Mouse (Mus musculus): ENCODE measurements at regions not wholly inside any gene's neighbourhood (a gene's known extent, or its start where the extent isn't known, plus 50 kb on each side); places are given as distances from the start of the nearest gene placed in this dataset.

DNA sequence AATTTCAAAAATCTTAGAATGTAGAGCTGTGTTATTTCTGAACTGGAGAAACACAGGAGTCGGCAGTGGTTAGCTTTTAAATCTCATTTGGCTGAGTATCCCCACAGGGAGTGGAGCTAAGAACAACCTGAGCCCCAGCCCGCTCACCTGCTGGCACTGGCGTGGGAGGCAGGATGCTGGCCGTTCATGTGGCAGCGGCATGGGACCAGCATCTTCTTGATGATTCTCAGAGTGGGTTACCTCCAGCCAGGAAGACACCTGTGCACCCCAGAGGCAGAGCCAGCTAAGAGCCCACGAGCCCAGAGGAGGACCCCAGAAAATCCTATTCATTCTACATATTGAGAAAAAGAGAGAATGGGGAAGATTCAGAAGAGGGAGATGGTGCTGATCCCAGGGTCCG is 181.7 kb downstream of the Vrk1 start:
- no peak for DNase-seq

DNA sequence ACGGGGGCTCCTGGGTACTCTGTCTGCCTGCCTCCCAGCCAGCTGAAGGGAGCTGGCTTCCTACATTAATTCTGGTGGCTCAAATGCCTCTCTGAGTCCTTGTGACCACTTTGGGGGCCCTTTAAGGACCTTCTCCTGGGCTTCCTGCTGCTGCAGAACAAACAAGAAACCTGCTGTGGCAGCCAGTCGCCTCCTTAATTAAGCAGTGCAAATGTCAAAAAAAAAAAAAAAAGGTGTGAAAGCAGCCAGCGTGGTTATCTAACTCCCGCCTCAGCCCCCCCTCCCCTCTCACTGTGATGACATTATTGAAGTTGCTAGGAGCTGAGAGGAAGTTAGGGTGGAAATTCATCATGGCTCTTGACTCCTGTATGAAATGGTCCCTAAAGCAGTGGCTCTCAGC is 189.3 kb downstream of the Vrk1 start:
- no peak for DNase-seq

DNA sequence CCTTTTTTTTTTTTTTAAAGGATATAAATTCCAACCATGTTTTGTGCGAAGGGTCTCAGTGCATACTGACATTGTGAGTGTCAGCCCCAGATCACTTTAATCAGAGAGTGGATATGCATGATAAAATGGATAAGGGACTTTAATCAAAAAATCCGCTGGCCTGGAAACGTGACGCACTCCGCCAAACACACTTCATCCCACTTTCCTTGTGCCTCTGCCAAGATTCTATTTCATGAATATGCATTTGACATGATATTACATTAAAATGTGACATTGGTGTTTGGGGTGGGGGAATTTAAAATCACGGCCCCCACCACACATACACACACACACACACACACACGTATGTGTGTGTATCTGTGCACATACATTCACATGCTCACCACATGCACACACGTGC is 193.5 kb downstream of the Vrk1 start:
- no peak for DNase-seq

DNA sequence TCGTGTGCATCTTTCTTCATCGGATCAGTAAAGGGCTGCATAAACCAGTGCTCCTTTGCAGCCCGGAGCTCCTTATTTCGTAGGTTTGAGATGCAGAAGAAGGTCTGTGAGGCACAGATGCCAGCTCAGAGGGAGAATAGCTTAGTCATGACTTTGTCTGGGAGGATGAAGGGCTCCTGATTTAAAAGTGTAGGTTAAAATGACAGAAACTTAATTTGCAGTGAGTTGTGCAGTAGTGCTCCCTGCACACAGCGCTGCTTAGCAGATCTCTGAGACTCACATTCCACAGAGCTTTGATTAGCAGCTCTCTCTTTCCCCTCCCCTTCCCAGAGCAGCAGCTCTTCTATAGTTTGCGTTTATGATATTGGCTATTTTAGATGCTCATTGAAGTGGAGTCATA is 200.9 kb downstream of the Vrk1 start:
- no peak for DNase-seq

DNA sequence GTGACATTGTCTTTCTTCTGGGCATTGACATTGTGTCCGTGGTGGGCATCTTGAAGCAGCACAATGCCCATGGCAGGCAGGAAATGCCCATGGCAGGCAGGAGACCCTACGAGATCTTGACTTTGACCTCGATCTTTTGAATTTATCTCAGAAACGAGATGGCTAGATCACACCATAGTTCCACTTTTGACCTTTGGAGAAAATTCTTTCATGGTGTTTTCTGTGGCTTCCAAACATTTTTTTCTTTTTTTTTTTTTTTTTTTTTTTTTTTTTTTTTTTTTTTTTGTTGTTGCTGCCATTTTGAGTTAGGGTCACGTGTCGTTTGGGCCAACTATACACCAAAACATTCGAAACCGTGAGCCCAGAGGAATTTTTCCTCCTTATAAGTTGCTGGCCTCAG is 201.5 kb downstream of the Vrk1 start:
- DNase-seq = no peak

DNA sequence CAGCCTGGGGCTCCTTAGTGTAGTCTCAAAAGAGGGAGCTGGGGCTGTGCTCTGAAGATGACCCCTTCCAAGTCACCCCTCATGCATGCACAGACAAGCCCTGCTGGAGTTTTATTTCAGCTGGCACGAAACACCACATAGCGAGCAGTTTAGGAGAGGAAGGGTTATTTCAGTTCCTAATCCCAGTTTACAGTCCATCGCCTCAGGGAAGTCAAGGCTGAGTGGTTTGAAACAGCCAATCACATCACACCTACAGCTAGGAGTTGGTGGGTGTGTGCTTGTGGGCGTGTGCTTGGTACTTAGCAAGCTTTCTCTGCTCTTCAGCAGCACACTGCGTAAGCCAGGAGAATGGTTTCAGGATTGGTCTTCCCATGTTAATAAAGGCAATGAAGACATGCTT is 202.4 kb downstream of the Vrk1 start:
- DNase-seq = no peak

DNA sequence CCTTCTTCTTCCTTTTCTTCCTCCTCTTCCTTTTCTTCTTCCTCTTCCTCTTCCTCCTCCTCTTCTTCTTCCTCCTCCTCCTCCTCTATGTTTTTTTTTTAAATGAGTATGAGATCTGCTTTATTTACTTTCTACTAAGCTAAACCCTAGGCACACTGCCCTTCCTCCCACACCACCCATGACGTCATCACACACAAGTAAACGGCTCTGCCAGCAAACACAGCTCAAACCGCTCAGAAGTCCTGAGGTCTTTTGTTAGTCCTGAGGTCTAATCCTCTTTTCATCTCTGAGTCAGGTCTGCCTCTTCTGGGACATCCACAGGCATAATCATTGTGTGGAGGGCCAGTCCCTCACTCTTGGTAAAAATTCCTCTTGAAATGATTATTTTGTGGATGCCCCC is 210.0 kb downstream of the Vrk1 start:
- DNase-seq = no peak

DNA sequence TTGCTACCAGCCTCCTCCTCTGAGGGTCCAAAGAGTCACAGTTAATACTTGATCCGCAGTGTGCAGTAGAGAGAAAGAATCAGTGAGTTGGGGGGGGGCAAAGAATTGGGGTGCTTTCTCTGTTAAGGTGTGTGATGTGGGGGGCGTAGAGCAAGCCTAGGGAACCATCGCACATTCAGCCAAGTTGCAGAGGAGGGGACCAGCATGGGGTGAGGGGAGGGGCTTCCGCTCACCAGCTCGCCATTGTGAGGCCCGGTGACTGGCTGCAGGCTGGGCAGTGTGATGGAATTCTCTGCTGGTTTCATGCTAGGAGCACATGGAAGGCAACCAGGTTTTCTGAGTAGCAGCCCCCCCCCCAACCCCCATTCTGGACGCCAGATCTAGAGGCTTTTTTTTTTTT is 216.2 kb downstream of the Vrk1 start:
- DNase-seq = peak; percentile 37

DNA sequence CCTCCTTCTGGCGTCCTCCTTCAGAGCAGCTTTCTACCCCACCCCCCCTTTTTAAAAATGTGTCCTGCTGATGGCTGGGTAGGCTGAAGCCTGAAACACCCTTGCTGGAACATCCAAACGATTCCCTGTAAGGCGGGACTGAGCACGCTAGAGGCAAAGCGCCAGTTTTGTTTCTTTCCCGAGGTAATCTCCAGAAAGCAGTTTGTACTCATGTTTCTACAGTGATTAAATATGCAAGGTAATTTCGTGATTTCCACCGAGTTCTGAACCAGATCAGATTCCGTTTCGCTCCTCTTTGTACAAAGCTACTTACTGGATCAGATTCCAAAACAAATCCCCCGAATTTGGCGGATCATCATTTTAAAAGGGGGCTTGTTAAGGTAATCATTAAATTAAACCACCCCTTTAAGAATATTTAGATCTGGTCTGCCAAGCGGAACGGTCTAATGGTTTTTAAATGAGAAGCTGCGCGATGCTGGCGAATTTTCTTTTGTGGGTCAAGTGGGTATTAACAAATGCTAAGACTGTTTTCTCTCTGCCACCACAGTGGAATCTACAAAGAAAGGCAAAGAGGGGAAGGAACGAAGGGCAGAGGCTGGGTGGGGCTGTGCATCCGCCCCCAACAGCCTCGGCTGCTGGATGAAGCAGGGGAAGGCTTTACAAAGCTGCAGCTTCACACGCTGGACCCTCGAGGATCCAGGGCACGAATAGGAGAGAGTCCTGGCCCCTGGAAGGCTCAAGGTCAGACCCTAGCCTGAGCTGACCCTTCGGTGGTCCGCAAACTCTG is 216.9 kb downstream of the Vrk1 start:
- peak; percentile 47 for DNase-seq

DNA sequence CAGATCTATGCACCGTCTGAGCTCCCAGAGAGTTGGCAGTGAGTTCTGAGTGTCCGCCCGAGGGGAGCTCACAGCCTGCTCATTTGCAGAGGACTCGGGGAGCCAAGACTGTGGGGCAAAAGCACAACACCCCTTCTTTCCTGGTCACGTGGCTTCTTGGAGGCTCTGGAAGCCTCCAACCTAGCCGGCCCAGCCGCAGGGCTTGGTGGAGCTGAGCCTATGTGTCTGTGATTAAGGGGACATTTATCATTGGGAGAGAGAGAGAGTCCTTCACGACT is 217.5 kb downstream of the Vrk1 start:
- DNase-seq = no peak

DNA sequence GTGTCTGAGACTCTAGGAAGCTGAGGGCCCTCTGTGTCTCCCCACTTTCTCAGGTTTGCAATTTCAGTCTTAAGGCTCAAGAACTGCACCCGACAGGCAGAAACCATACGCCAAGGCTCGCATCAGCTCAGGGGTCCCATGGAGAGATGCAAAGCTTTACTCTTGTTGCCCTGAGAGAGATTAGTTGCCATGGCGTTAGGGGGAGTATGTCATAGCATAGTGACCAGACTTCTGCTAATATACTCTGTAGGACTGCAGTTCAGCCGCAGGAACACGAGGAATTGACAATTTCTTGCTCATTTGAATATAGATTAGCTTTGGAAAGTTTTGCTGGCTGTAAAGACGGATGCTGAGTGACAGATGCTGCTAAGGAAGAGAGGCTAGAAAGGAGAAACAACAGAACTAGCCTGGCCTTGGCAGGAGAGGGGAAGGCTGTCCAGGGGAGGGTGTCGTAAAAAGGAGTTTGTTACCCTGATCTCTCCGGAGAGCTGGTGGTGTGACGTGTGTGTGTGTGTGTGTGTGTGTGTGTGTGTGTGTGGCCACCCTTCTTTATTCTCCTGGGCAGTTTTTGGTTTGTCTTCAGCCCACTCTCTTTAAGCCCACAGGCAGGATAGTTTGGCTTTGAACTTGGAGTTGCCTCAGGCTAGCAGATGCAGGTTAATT is 235.3 kb downstream of the Vrk1 start:
- DNase-seq = no peak

DNA sequence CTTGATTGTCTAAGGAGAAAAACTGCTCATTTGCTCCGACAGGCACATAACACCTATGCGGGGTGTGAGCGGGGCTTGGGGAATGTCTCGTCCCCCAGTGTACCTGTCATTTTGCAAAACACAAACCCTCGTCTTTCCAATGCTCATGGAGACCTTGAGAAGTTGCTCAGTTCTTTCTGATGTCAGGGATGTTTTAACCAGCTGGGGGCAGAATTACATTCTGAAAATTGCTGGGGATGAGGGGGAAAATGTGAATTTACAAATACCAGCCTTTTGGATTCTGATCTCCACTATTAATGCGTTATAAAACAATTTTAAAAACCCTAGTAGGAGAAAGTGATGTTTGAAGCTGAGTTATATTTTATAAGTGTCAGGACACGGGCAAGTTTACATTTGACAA is 263.6 kb downstream of the Vrk1 start:
- DNase-seq = no peak

DNA sequence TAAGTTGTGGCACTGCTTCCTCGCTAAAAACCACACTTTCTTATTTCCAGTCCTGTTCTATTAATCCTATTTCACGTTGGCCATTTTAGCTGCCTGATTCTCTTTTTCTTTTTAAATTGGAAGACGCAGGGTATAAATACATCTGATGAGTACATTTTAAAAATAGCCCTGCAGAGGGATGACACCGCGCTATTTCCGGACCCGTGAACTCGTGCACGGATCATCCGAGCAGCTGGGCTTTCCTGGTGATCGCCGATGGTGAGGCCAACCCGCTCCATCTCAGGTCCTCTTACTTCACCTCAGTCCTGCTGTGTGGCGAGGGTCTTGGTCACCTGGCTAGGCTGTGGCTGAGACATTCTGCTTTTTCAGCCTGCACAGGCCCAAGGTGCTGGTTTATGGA is 267.9 kb downstream of the Vrk1 start:
- DNase-seq = no peak

DNA sequence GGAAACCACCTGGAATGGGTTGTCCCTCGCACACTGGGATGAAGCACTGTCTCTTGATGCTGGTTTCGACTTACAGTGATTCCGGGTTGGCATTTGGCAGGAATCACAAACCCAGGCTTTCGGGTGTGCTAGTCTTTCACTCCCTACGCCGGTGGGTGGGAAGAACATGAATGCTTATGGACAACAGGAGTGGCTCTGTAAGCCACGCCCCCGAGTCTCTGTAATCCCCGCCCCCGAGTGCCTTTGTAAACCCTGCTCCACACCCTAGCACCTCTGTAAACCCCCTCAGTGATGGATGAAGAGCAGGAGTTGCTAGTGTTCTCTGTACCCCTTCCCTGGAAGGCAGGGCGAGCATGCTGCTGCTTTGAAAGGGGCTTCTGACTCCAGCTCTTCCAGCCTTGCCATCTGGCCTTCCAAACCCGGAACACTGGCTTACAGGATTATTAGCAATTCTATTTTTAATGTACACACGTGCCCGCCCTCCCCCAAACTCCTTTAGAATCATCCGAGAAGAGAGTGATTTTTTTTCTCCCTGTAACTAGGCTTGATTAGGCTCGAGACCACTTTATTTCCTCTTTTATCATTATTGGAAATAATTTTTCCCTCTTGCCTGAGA is 272.6 kb downstream of the Vrk1 start:
- no peak for DNase-seq

DNA sequence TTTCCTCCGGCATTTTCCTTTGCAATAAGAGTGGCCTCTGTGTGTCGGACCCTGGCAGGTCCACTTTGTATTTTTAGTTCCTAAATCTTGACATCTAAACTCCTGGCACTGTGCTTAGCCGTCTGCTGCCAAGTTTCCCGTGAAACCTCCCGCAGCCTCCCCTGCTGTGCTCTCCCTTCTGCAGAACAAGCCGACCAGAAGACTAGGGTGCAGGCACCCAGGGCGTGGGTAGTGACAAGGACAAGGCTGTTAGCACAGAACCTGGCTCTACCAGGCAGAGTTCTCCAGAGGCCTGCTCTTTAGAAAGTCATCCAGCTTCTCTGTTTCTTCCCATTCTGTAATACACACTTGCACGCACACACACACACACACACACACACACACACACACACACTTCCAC is 274.8 kb downstream of the Vrk1 start:
- no peak for DNase-seq

DNA sequence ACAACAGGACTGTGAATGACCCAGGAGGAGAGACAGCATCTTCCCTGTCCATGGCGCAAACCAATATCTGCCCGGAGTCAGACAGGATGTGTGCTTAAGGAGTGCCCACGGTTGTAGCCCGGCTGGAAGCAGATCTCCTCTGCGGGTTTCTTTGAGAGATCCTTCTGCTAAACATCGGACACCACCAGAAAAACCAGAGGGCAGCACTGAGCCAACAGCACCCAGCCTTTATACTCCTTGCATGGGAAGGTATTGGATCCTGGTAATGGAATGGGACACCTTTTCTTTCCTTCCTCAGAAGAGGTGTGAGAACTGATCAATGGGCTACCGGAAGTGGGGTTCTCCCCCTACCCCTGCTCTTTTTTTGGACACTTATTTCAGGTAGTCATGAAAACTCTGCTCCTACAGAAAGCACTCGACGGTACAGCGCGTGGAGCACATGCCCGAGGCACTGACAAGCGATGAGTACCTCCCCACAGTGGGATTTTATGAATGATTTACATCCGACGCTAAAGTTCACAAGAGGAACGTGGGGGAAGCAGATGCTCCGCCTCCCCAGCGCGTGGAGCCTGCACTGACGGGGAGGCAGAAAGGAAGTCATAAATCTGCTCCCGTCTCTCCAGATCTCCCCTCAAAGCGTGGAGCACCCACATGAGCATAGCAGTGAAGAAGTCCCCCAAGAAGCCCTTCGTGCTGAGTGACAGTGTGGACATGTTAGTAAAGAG is 278.9 kb downstream of the Vrk1 start:
- DNase-seq = no peak

DNA sequence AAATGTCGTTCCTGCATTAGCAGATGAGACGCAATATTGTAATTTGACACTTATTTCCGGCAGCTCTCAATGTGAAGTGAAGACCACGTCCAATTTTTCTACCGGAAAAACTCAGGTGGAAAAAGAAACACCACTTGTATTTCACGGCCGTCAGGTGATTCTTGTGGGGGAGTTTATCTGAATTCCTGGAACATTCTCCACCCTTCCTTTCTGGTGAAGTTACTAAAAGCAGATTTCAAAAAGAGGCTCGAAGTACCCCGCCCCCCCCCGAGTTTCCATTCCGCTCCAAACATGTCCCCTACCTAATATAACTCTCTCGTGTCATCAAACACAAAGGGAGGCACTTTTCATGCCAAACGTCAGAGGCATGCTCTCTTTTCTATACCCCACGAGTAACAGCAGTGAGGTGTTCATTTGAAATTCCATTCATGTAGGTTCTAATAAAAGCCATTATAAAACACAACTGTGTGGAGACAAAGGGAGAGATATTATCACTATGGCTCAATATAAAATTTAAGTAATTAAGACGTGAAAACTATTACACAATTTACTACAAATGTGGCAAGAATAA is 281.5 kb downstream of the Vrk1 start:
- DNase-seq = no peak

DNA sequence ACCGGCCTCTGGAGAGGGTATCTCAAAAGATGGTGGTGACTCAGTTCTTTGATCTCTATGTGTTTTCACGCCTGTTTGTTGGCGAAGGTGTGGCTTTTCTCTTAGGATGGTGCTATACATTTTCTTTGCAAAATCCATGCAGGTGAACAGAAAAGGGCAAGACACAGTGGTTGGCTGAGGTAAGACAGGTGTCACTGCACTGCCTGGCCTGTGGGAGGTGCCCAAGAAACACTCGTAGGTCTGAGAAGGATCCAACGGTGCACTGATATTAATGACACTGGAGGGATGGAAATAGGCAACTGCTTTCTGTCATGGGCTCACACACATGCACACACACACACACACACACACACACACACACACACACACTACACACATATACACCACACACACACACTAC is 283.1 kb downstream of the Vrk1 start:
- DNase-seq = no peak

DNA sequence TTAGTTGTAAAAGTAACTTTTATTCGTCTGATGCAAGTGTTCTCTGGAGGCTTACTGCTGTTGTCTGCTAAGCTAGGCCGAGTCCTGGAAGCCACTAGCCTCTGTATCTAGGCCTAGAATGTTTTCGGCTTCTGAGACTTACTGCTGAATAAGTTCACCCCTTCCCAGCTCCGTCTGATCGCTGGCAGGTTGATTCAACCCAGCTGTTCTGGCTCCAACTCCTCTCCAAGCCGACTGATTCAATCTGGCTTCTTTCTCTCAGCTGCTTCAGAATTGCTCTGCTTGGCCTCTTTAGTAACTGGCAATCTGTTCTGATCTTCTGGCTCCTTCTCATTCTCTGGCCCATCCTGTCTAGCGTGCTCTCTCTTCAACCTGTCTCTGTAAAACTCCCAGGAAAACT is 285.6 kb downstream of the Vrk1 start:
- DNase-seq = no peak

DNA sequence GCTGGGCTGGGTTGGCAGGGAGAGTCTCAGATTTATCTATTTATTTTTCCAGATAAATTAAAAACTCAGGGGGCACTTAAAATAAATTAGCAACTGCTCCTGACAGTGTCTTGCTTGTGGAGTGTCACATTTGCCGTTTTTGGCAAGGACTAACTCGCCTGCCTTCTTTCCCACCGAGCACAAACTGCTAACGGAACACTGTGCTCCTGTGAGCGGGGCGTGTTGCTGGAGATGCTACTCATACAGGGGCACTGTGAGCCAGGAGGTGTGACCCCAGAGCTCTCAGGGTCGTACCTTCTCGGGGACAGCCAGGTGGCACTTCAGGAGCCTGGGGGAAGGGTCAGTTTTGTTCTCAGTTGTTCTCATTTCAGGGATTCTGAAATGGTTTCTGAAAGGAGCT is 292.6 kb downstream of the Vrk1 start:
- DNase-seq = no peak

DNA sequence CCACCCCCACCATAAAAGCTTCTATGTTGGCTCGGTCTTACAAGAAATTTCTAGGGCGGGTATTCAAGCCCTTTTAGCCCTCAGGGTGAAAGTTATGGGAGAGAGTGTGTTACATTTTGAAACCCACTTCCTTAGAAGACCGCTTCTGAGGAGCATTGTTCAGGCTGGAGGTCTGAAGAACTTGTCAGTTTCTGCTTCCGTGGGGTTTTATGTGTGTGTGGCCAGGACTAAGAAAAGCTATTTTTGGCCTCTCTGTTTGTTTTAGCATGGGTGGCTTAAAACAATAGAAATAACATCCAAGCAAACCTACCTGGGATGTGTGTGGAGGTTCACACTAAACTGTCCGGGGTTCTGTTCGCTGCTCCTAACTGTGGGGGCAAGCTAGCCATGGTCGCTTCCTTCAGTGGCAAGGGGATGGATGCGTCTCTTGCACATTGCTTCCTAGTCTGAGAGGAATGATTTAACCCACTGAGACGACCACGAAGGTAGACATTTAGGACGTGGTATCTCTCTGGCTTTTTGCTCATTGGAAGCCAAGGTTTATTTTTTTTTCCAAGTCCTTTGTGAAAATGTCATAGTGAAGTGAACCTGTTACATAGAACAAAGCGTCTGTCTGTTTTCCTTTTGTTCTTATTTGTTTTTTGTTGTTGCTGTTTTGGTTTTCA is 298.4 kb downstream of the Vrk1 start:
- DNase-seq = no peak

DNA sequence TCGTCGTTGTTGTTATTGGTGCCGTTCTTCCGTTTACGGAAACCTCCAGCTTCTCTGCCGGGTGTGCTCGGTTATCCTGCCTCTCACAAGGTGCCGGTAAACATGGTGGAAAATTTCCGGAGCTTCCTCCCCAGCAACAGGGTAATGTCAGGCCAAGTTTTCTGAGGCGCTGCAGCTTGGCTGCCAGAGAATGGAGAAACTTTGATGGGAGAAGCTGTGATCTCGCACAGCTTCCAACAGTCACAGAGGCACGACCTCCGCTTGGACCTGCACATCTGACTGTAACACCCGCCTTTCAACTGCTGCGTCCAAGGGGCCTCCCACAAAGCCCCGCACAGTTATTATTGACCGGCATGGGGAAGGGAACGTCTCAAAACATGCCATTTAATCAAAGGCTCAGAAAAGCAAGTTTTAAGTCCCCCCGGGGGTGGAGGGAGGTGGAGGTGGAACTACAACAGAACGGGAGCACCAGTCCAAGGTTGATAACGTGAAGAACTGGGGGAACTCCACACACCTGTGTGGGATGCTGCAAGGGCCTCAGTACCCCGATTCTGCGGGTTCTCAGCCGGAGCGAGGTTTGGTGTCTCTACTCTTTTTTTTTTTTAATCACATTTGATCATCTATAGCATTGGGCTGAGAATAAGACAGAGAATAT is 299.1 kb downstream of the Vrk1 start:
- DNase-seq = no peak

DNA sequence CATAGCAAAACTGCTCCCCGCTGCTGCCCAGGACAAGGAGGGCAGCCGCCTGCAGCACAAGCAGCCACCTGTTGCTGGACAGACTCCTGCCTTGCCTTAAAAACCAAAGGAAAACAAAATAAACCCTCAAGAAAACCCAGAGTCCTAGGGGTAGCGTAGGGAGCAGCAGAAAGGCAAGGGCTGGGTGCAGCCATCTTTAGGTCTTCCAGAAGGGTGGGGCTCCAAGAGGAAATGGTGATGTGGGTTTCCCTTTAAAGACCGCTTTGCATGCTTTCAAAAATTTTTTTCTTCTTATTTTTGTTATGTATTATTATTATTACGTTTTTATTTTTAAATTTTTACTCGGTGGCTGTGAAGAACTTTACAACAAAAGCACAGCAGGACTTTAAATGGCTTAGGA is 300.1 kb downstream of the Vrk1 start:
- DNase-seq = peak; percentile 11
